Mouse (Mus musculus): ENCODE measurements around the gene Lrrfip1. TPM values are rescaled to one million over a fixed set of nuclear protein-coding genes. Genes with fewer than 3 reads are reported as not detected.

The Lrrfip1 gene
- polyA plus RNA-seq, 1 experiment from 2014 or later, result 61.1 TPM

- DNase-seq (ENCODE audit: low spot score), result no peak
Observed at GRCm38 (mm10) chr1:90998891-90999611, 514 bp downstream of the Lrrfip1 start.

GRCm38 (mm10) chr1:90999911-91000601, 1.5 kb downstream of the Lrrfip1 start:
- no peak for DNase-seq (ENCODE audit: low spot score)

- DNase-seq (ENCODE audit: low spot score), result no peak
Observed at GRCm38 (mm10) chr1:91001101-91001500, 2.6 kb downstream of the Lrrfip1 start.

- no peak for DNase-seq (ENCODE audit: low spot score)
Observed at GRCm38 (mm10) chr1:91001871-91002539, 3.5 kb downstream of the Lrrfip1 start.

- no peak for DNase-seq (ENCODE audit: low spot score)
Observed at GRCm38 (mm10) chr1:91002641-91003040, 4.1 kb downstream of the Lrrfip1 start.

GRCm38 (mm10) chr1:91003522-91004253, 5.2 kb downstream of the Lrrfip1 start:
- no peak for DNase-seq (ENCODE audit: low spot score)

GRCm38 (mm10) chr1:91006037-91006436, 7.5 kb downstream of the Lrrfip1 start:
- no peak for DNase-seq (ENCODE audit: low spot score)

GRCm38 (mm10) chr1:91006708-91007107, 8.2 kb downstream of the Lrrfip1 start:
- no peak for DNase-seq (ENCODE audit: low spot score)

- DNase-seq (ENCODE audit: low spot score), result no peak
Observed at GRCm38 (mm10) chr1:91008147-91008682, 9.7 kb downstream of the Lrrfip1 start.

GRCm38 (mm10) chr1:91008746-91009145, 10.2 kb downstream of the Lrrfip1 start:
- no peak for DNase-seq (ENCODE audit: low spot score)

- no peak for DNase-seq (ENCODE audit: low spot score)
Observed at GRCm38 (mm10) chr1:91009266-91009665, 10.7 kb downstream of the Lrrfip1 start.

- DNase-seq (ENCODE audit: low spot score), result peak; percentile 14
Observed at GRCm38 (mm10) chr1:91010216-91010615, 11.7 kb downstream of the Lrrfip1 start.

GRCm38 (mm10) chr1:91010716-91011115, 12.2 kb downstream of the Lrrfip1 start:
- no peak for DNase-seq (ENCODE audit: low spot score)

GRCm38 (mm10) chr1:91011336-91011735, 12.8 kb downstream of the Lrrfip1 start:
- no peak for DNase-seq (ENCODE audit: low spot score)

- no peak for DNase-seq (ENCODE audit: low spot score)
Observed at GRCm38 (mm10) chr1:91013803-91014202, 15.3 kb downstream of the Lrrfip1 start.

- no peak for DNase-seq (ENCODE audit: low spot score)
Observed at GRCm38 (mm10) chr1:91015571-91015970, 17.0 kb downstream of the Lrrfip1 start.

- DNase-seq (ENCODE audit: low spot score), result no peak
Observed at GRCm38 (mm10) chr1:91017111-91017758, 18.7 kb downstream of the Lrrfip1 start.

GRCm38 (mm10) chr1:91019346-91019745, 20.8 kb downstream of the Lrrfip1 start:
- no peak for DNase-seq (ENCODE audit: low spot score)

GRCm38 (mm10) chr1:91021304-91021703, 22.8 kb downstream of the Lrrfip1 start:
- peak; percentile 48 for DNase-seq (ENCODE audit: low spot score)

GRCm38 (mm10) chr1:91022157-91022895, 23.8 kb downstream of the Lrrfip1 start:
- DNase-seq (ENCODE audit: low spot score), result no peak

Data from thymus, postnatal 0 days (tissue).